Mouse (Mus musculus) liver, embryonic 11.5 days (tissue): ENCODE measurements around the gene Tnrc6b. TPM values are rescaled to one million over a fixed set of nuclear protein-coding genes. Genes with fewer than 3 reads are reported as not detected.

Source experiments
- ATAC-seq: fragments of 200-750 bp; cut with Nextera tagmentation; replicated peaks from 2 replicates; pipeline ENCODE4 v1.8.0; 2017; ENCODE audit warnings: moderate number of reproducible peaks, mild to moderate bottlenecking, moderate TSS enrichment, moderate library complexity; ENCODE audit not compliant: low FRiP score
- DNase-seq: peaks from one replicate; pipeline ENCODE4 v3.0.0-alpha.2; 2017; ENCODE audit warnings: low spot score
- H3K27ac ChIP-seq: fragments of 300-500 bp; sonication (generic); 2 replicates; pipeline ENCODE4 v1.5.1; 2014; ENCODE audit warnings: mild to moderate bottlenecking, low read depth, low read length, control low read depth
- H3K27me3 ChIP-seq: fragments of 300-500 bp; sonication (generic); replicated peaks from 2 replicates; pipeline ENCODE4 v1.6.1; 2014; ENCODE audit warnings: low read length, mixed read lengths; ENCODE audit not compliant: control insufficient read depth, insufficient read depth
- H3K36me3 ChIP-seq: fragments of 300-500 bp; sonication (generic); 2 replicates; pipeline ENCODE4 v1.6.1; 2014; ENCODE audit warnings: mild to moderate bottlenecking, low read length, moderate library complexity, mixed read lengths; ENCODE audit not compliant: control insufficient read depth, insufficient read depth
- H3K4me1 ChIP-seq: fragments of 300-500 bp; sonication (generic); replicated peaks from 2 replicates; pipeline ENCODE4 v1.6.1; 2014; ENCODE audit warnings: low read length, mixed read lengths; ENCODE audit not compliant: control insufficient read depth, insufficient read depth
- H3K4me2 ChIP-seq: fragments of 300-500 bp; sonication (generic); 2 replicates; pipeline ENCODE4 v1.6.1; 2014; ENCODE audit warnings: mild to moderate bottlenecking, control low read depth, moderate library complexity
- H3K4me3 ChIP-seq: fragments of 300-500 bp; sonication (generic); 2 replicates; pipeline ENCODE4 v1.5.1; 2014; ENCODE audit warnings: low read depth, low read length, control low read depth
- H3K9ac ChIP-seq: fragments of 300-500 bp; sonication (generic); 2 replicates; pipeline ENCODE4 v1.6.1; 2014; ENCODE audit warnings: low read depth, low read length, control low read depth
- H3K9me3 ChIP-seq: fragments of 300-500 bp; sonication (generic); 2 replicates; pipeline ENCODE4 v1.6.1; 2016; ENCODE audit warnings: low read length, inconsistent platforms, mixed read lengths; ENCODE audit not compliant: control insufficient read depth
- WGBS: fragments of 180-500 bp; shearing (Covaris S2); extraction: QIAGEN DNeasy Blood & Tissue Kit; methylation state at CpG from one replicate; pipeline ENCODE4 v1.1.7; 2014; 5-methylcytosine and 5-hydroxymethylcytosine counted together
- polyA plus RNA-seq: library from polyadenylated mRNA; unstranded; fragments of >200 nt; fragmentation: Nextera tagmentation; extraction: Ambion mirVana; gene quantifications from 2 replicates; pipeline ENCODE4 v1.2.1, GENCODE M21; 2014

Tnrc6b gene
- polyA plus RNA-seq, result 17.7 and 18.5 TPM in 2 replicates

DNA sequence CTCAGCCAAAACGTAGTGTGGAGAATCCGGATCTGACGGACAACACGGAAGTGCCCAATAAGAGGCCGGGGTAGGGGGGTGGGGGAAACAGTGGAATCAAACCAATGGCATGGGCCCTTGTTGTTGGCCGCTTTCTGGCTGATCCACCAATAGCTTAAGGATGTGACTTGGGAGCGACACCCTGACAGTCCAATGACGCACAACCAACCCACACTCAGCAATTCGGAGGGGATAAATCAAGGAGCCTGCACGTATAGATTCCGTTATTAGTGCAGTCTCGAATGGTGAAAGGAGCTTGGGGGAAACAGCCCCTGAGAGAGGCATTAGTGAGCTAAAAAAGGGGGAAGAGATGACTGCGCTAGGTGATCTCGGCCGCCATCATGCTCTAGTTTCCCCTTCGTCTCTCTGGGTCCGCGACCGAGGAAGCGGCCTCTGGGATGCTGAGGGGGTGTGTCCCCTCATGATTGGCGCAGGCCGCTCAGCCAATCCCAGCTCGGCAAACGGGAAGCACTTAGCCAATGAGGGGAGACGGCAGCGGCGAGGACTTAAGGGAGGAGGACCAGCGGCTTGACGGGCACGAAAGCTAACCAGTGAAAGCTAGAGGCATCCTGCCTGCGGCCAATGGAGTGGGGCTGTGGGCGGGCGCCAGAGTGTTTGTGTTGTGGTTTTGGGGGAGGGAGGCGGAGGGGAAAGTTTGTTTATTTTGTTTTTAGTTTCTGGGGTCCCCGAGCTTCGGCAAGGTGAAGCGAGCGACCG, at the start of gene Tnrc6b:
TSS of gene Tnrc6b (plus strand) at position 706 of the 756 bp plus-strand sequence.
- Histone ChIP-seq H3K4me1 (peaks cover 10% of the 10 kb centered on the region), H3K4me3 (peak within 1 kb of the TSS; percentile 94), H3K4me2 (peak within 1 kb of the TSS; percentile 88), H3K36me3 (no peaks in the 10 kb centered on the region), H3K27me3 (no peaks in the 10 kb centered on the region), H3K9ac (peak within 1 kb of the TSS; percentile 79), H3K27ac (peak within 1 kb of the TSS; percentile 79), H3K9me3 (no peaks in the 10 kb centered on the region)
- ATAC-seq, result peak; percentile 97
- under 1% methylated on average over 39 of the region's 39 CpGs for WGBS
- DNase-seq, result peak; percentile 93

- no peak for DNase-seq
- no peaks in the 10 kb centered on the region for H3K36me3 ChIP-seq
- no peak overlapping the region for H3K4me3 ChIP-seq
Observed at GRCm38 (mm10) chr15:80664444-80664843, 46.7 kb upstream of the Tnrc6b start.

GRCm38 (mm10) chr15:80671295-80672252, 39.5 kb upstream of the Tnrc6b start, which contains the start of gene Fam83f:
Gene Fam83f, plus strand, starts transcription at chr15:80671847.
- H3K4me2 ChIP-seq, result peak within 1 kb of the TSS; percentile 74
- ATAC-seq (no peak; the same call in 1 of the 2 replicates), DNase-seq (peak; percentile 48)
- H3K36me3 ChIP-seq, result no peaks in the 10 kb centered on the region
- H3K4me3 ChIP-seq, result peak within 1 kb of the TSS; percentile 45
- H3K9ac ChIP-seq, result peak within 1 kb of the TSS; percentile 37; the same call in 1 of the 2 replicates
- peaks cover 10% of the 10 kb centered on the region for H3K4me1 ChIP-seq
- peaks cover 38% of the 10 kb centered on the region for H3K27me3 ChIP-seq
- 7% methylated on average over 83 of the region's 85 CpGs for WGBS
- no peaks in the 10 kb centered on the region for H3K9me3 ChIP-seq
- H3K27ac ChIP-seq, result no peak within 1 kb of the TSS

More at GRCm38 (mm10) chr15:80664444-80664843, 46.7 kb upstream of the Tnrc6b start:
- no peaks in the 10 kb centered on the region for H3K9me3 ChIP-seq
- H3K27ac ChIP-seq, result no peak overlapping the region
- no peaks in the 10 kb centered on the region for H3K4me1 ChIP-seq
- WGBS, result 68% methylated on average over 4 of the region's 4 CpGs
- no peak overlapping the region for H3K9ac ChIP-seq
- no peak overlapping the region for H3K4me2 ChIP-seq
- no peak for ATAC-seq
- H3K27me3 ChIP-seq, result peaks cover 3% of the 10 kb centered on the region

- Histone ChIP-seq H3K27me3 (peaks cover 38% of the 10 kb centered on the region), H3K4me2 (no peak overlapping the region)
Observed at GRCm38 (mm10) chr15:80672810-80673209, 38.3 kb upstream of the Tnrc6b start.

DNA sequence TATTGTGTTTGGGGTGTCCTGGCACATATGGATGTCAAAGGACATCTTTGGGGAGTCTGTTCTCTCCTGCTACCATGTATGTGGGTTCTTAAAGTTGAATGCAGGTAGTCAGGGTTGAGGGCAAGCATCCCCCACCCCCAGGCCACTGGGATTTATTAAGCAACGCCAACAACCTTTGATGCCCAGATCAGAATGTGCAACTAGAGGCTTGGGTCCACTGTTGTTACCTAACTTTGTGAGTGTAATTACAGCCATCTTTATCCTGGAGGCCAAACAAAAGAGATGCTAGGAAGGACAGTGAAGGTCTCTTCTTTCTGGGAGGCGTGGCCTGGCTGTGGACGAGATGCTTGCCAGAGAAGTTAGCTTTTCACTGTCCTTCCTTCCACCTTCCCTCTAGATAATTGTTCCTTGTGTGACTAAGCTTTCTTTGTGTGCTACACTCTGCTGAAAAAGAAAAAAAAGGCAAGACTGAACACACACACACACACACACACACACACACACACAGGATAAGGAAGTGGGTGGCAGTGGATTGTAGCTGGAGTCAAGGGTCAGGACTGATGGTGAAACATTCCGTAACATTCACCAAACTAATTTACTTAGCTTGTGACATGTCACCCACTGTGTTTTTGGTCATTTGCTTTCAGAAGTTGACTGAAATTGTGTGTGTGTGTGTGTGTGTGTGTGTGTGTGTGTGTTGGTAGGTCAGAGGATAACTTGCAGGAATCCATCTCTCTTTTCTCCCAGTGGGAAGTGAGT, 37.6 kb upstream of the Tnrc6b start:
- WGBS, result 67% methylated on average over 4 of the region's 4 CpGs
- Histone ChIP-seq H3K9me3 (no peaks in the 10 kb centered on the region), H3K36me3 (no peaks in the 10 kb centered on the region), H3K4me1 (peaks cover 10% of the 10 kb centered on the region), H3K4me2 (no peak overlapping the region), H3K27me3 (peaks cover 38% of the 10 kb centered on the region), H3K9ac (no peak overlapping the region), H3K27ac (no peak overlapping the region), H3K4me3 (no peak overlapping the region)
- DNase-seq (no peak), ATAC-seq (no peak)

More at GRCm38 (mm10) chr15:80672810-80673209, 38.3 kb upstream of the Tnrc6b start:
- Histone ChIP-seq H3K9ac (no peak overlapping the region), H3K4me3 (no peak overlapping the region), H3K36me3 (no peaks in the 10 kb centered on the region), H3K4me1 (peaks cover 10% of the 10 kb centered on the region), H3K27ac (no peak overlapping the region), H3K9me3 (no peaks in the 10 kb centered on the region)
- ATAC-seq (no peak), DNase-seq (no peak)
- 64% methylated on average over 2 of the region's 2 CpGs for WGBS

- peaks cover 36% of the 10 kb centered on the region for H3K27me3 ChIP-seq
- H3K4me1 ChIP-seq, result peaks cover 10% of the 10 kb centered on the region
- H3K36me3 ChIP-seq, result no peaks in the 10 kb centered on the region
- H3K4me3 ChIP-seq, result no peak overlapping the region
- ATAC-seq (no peak), DNase-seq (no peak)
- no peak overlapping the region for H3K27ac ChIP-seq
- no peaks in the 10 kb centered on the region for H3K9me3 ChIP-seq
- WGBS, result 68% methylated on average over 6 of the region's 6 CpGs
- no peak overlapping the region for H3K9ac ChIP-seq
- H3K4me2 ChIP-seq, result no peak overlapping the region
Observed at GRCm38 (mm10) chr15:80674700-80675099, 36.4 kb upstream of the Tnrc6b start.

DNA sequence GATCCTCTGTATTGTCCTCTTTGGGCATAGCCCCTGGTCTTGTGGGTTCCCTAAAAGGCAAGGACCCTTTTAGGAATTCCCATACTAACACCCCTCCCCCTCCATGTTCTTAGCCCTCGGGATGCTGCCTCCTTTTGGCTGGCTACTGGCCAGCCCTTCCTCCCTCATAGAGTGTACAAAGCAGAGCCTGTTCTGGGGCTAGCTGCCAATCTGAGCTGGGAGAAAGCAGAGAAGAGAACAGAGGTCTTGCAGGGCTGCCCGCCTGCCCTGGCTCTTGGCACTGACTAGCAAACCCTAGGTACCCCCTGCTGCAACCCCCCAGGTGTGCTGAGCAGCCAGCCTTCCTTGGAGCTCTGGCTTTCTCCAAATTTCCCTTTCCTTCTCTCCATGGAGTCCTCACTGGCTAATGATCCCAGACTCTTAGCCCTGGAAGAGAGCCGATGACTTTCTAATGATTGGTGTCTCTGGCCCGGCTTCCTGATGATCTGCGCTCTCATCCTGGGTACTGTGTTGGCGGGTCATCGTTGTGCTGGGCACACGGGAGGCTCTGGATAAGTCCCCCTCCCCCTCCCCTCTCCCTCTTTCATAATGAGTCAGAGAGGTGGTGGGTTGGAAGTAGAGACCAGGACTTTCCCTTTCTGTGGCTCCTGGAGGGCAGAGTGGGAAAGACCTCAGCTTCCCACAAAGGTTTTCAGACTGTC, 31.4 kb upstream of the Tnrc6b start:
- Histone ChIP-seq H3K27ac (no peak overlapping the region), H3K27me3 (no peaks in the 10 kb centered on the region; the same call in none of the 2 replicates), H3K4me1 (peaks cover 5% of the 10 kb centered on the region; the same call in 1 of the 2 replicates), H3K4me3 (no peak overlapping the region), H3K36me3 (no peaks in the 10 kb centered on the region), H3K4me2 (no peak overlapping the region), H3K9me3 (no peaks in the 10 kb centered on the region), H3K9ac (no peak overlapping the region)
- WGBS, result 69% methylated on average over 8 of the region's 8 CpGs
- no peak for ATAC-seq
- DNase-seq, result no peak
